Mouse (Mus musculus) forebrain, embryonic 12.5 days (tissue): ENCODE measurements around the gene Ogfod1. TPM values are rescaled to one million over a fixed set of nuclear protein-coding genes. Genes with fewer than 3 reads are reported as not detected.

ENCODE experiments used
- ATAC-seq: fragments of 200-750 bp; cut with Nextera tagmentation; 2 replicates; pipeline ENCODE4 v1.8.0; 2017; ENCODE audit warnings: moderate TSS enrichment; ENCODE audit not compliant: low FRiP score
- H3K27ac ChIP-seq: fragments of 300-500 bp; sonication (generic); 2 replicates; pipeline ENCODE4 v1.5.1; 2016; ENCODE audit warnings: mild to moderate bottlenecking
- H3K27me3 ChIP-seq: fragments of 300-500 bp; sonication (generic); 2 replicates; pipeline ENCODE4 v1.6.1; 2016; ENCODE audit warnings: mild to moderate bottlenecking
- H3K36me3 ChIP-seq: fragments of 300-500 bp; sonication (generic); replicated peaks from 2 replicates; pipeline ENCODE4 v1.6.1; 2016; ENCODE audit warnings: mild to moderate bottlenecking
- H3K4me1 ChIP-seq: fragments of 300-500 bp; sonication (generic); 2 replicates; pipeline ENCODE4 v1.6.1; 2016
- H3K4me2 ChIP-seq: fragments of 300-500 bp; sonication (generic); 2 replicates; pipeline ENCODE4 v1.6.1; 2016; ENCODE audit warnings: mild to moderate bottlenecking, moderate library complexity
- H3K4me3 ChIP-seq: fragments of 300-500 bp; sonication (generic); replicated peaks from 2 replicates; pipeline ENCODE4 v1.5.1; 2016; ENCODE audit warnings: mild to moderate bottlenecking
- H3K9ac ChIP-seq: fragments of 300-500 bp; sonication (generic); 2 replicates; pipeline ENCODE4 v1.6.1; 2016; ENCODE audit warnings: mild to moderate bottlenecking
- H3K9me3 ChIP-seq: fragments of 300-500 bp; sonication (generic); 2 replicates; pipeline ENCODE4 v1.6.1; 2016
- WGBS: fragments of 180-500 bp; shearing (Covaris S2); methylation state at CpG from one replicate; pipeline ENCODE4 v1.1.7; 2016; 5-methylcytosine and 5-hydroxymethylcytosine counted together
- polyA plus RNA-seq: library from polyadenylated mRNA; unstranded; fragments of >200 nt; fragmentation: Nextera tagmentation; extraction: Ambion mirVana; gene quantifications from 2 replicates; pipeline ENCODE4 v1.2.1, GENCODE M21; 2016

Gene Ogfod1
- 15.0 and 15.9 TPM in 2 replicates for polyA plus RNA-seq

DNA sequence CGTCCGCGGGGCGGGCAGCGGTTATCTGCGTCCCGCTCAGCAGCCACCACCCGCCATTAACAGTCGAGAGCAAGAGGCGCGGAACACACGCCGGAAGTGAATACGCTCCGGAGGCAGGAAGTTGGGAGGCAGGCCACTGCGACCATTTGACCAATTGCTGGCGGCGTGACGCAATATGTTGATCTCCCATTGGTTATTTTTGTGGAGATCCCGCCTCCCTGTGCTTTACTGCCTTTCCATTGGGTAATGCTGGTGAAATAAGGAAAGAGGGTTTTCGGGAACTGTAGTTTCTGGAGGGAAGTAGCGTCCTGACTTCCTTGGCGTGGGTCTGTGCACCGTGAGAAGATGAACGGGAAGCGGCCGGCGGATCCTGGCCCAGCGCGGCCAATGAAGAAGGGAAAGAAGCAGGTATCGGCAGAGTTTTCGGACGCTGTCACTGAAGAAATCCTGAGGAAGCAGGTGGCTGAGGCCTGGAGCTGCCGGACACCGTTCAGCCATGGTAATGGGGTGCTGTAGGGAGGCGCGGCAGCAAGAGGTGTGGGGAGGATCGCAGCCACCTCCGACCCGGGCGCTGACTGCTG lies at the start of gene Ogfod1, which contains the start of gene Nudt21:
Ogfod1 (plus strand) TSS at position 255 of the 581 bp plus-strand sequence.
Nudt21 (minus strand) TSS at position 88 of the 581 bp plus-strand sequence.
- Histone ChIP-seq H3K4me1 (peaks cover 36% of the 10 kb centered on the region), H3K9ac (peak within 1 kb of the TSS; percentile 77), H3K4me3 (peak within 1 kb of the TSS; percentile 73), H3K9me3 (no peaks in the 10 kb centered on the region), H3K27me3 (no peaks in the 10 kb centered on the region), H3K4me2 (peak within 1 kb of the TSS; percentile 84), H3K36me3 (no peaks in the 10 kb centered on the region), H3K27ac (peak within 1 kb of the TSS; percentile 71)
- ATAC-seq: peak; percentile 100
- WGBS: under 1% methylated on average over 41 of the region's 41 CpGs

DNA sequence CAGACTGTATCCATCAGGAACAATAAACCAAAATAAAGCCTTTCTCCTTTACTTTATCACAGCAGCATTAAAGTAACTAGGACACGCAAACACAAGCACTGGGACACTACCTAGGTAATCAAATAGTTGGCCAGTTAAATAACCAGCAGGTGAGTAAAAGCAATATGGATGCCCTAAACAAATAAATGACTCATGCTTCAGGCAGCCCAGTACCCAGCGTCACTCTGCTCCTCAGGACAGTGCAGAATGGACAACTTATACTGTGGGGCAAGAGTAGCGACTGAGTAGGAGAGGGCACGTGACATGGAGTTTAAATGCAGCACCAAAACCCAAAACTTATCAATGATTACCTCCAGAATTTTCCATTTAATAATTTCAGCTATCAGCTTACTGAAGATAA lies 47.3 kb upstream of the Ogfod1 start:
- Histone ChIP-seq H3K9me3 (0 out of 2 replicates have a peak, but pooled peaks cover 6% of the 10 kb centered on the region), H3K4me3 (no peak overlapping the region), H3K9ac (no peak overlapping the region), H3K27me3 (no peaks in the 10 kb centered on the region), H3K4me2 (no peak overlapping the region), H3K36me3 (peaks cover 57% of the 10 kb centered on the region), H3K4me1 (no peaks in the 10 kb centered on the region), H3K27ac (no peak overlapping the region)
- no peak for ATAC-seq
- WGBS: 94% methylated on average over 4 of the region's 4 CpGs

DNA sequence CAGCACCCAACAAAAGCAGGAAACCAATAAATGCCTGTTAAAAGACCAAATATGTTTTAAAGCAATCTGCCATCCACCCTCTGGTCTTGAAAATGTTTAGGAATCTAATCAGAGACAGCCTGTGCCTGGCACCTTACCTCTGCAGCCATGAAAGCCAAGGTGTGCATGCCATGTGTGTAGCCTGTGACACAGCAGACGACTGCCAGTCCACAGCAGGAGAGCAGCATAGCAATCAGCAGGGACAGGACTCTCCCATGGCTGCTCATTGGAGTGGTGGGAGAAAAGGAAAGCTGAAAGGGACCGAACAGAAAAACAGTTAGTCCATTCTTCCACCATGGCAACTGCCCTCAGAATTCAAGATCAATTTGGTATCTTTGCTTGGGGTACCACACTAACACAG lies 38.0 kb upstream of the Ogfod1 start:
- no peaks in the 10 kb centered on the region for H3K27me3 ChIP-seq
- no peak overlapping the region for H3K27ac ChIP-seq
- peaks cover 55% of the 10 kb centered on the region for H3K36me3 ChIP-seq
- no peaks in the 10 kb centered on the region for H3K9me3 ChIP-seq
- H3K4me1 ChIP-seq: no peaks in the 10 kb centered on the region
- no peak for ATAC-seq
- no peak overlapping the region for H3K4me2 ChIP-seq
- no peak overlapping the region for H3K4me3 ChIP-seq
- 78% methylated on average over 2 of the region's 2 CpGs for WGBS
- H3K9ac ChIP-seq: no peak overlapping the region

DNA sequence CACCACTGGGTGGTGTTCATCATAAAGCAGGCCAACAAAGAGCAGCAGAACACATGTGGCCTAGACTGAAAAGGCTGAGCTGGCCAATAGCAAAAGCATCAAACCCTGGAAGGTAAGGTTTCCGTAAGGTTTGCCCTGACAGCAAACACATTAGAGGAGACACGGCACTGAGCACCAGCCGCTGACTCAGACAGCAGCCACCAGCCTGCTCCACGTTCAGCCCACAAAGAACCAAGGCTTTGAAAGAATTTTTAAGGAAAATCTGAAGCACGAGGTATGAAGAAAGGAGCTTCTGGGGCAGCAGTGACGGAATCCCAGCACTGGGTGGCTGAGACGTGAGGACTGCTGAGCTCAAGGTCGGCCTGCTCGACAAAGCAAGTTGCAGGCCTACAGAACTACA lies 32.9 kb upstream of the Ogfod1 start:
- ATAC-seq: no peak
- 85% methylated on average over 9 of the region's 9 CpGs for WGBS
- H3K9ac ChIP-seq: no peak overlapping the region
- no peak overlapping the region for H3K4me3 ChIP-seq
- H3K27me3 ChIP-seq: no peaks in the 10 kb centered on the region
- H3K9me3 ChIP-seq: no peaks in the 10 kb centered on the region
- H3K4me1 ChIP-seq: peaks cover 5% of the 10 kb centered on the region
- H3K36me3 ChIP-seq: peaks cover 38% of the 10 kb centered on the region
- no peak overlapping the region for H3K4me2 ChIP-seq
- H3K27ac ChIP-seq: no peak overlapping the region

DNA sequence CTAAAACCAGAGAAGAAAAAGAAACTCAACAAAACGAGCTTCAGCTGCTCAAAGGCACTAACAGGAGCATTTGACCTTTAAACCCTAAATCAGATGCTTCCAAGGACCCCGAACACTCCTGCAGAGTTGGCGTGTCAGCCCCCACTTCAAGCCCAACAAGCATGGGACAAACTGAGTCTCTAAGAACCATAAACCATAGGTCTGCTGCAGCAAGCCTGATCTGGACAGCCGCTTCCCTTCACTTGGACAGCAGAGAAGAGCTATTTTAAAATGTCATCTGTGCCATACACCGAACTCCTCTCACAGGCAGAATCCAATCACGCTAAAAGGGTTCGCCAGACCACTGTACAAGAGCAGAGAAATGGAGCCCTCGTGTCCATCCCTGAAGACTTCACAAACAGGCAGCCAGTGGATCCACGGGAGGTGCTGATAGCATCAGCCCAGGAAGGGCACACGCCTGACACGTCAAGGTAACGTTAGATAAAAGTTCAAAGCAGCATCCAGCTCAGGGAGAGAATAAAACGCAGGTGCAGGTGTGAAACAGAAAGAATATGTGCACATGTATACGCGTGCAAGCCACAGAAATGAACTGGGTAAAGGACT lies 27.7 kb upstream of the Ogfod1 start:
- ATAC-seq: no peak
- 68% methylated on average over 15 of the region's 15 CpGs for WGBS
- Histone ChIP-seq H3K4me1 (peaks cover 29% of the 10 kb centered on the region), H3K9ac (no peak overlapping the region), H3K4me3 (no peak overlapping the region), H3K9me3 (no peaks in the 10 kb centered on the region), H3K36me3 (peaks cover 5% of the 10 kb centered on the region), H3K27ac (peak overlapping the region; percentile 31; the same call in 1 of the 2 replicates), H3K27me3 (no peaks in the 10 kb centered on the region), H3K4me2 (no peak overlapping the region)

DNA sequence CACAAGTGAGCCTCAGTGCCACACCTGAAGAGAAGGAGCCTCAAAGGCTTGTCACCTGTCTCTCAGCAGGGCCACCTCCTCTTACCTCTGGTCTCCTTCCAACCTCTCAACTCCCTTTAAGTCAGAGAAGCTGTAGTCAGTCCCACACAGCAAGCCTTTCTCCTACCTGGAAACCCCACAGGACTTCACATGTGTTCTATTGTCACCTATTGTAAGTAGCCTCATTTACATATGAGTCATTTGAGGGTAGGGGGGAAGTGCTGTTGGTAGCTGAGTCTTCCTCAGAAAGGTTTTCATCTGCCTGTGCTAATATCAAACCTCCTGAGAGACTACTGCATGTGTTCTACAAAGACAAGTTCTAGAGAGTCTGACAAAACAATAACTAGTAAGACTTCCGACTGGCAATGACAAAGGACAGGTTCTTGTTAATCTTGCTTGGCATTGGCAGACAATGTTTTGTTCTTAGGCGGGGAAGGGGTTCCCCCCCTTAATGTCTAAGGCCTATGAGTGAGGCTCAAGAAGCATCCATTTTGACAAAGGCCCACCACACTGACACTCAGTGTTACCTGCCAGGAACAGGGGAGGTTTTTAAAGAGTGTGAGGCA lies 26.8 kb upstream of the Ogfod1 start:
- Histone ChIP-seq H3K4me2 (no peak overlapping the region; the same call in 1 of the 2 replicates), H3K4me1 (peaks cover 29% of the 10 kb centered on the region), H3K4me3 (peak overlapping the region; percentile 10; the same call in 1 of the 2 replicates), H3K36me3 (peaks cover 5% of the 10 kb centered on the region; the same call in 1 of the 2 replicates), H3K9me3 (no peaks in the 10 kb centered on the region), H3K27ac (no peak overlapping the region), H3K9ac (0 out of 2 replicates have a peak overlapping the region, but pooled peaks have one; percentile 25), H3K27me3 (no peaks in the 10 kb centered on the region)
- no peak for ATAC-seq
- WGBS: 38% methylated on average over 2 of the region's 2 CpGs

DNA sequence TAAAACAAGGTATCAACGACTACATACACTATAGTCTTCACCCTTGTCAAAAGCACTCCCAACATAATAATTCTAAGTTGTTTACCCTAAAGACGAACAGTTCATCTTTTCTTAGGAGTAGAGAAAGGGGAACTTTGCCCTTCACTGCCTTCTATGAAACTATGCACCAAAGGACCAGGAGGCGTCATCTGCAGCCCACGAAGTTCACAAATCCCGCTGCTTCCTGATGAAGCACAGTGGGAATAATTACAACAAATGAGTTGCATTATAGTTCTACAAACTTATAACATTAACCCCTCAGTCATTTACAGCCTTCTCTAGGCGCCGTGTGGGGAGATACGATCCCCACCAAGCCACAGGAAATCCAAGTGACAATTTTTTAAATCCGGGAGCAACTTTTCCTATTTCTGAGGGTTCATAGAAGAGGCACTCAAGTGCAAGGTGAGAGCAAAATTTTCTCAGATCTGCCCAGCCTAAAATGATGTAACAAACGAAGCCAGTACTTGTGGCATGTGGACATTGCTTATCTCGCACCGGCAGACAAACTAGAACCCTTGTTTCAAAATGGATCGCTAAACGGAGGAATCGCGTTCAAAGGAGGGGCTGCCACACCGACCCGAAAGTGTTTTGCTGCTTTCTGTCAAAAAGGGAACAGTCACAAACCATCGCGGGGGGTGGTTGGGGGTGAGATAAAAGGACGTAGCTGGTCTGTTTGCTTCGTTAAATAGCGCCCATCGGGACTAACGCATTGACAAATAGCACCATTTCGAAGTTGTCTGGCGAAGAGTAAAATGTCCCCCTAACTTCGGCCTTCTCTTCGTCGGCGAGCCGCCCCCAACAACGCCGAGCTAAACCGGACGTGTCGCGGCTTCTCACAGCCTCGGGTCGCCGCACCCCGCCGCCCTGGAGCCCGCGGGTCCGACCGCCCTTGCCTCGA lies 25.7 kb upstream of the Ogfod1 start:
- no peak for ATAC-seq

DNA sequence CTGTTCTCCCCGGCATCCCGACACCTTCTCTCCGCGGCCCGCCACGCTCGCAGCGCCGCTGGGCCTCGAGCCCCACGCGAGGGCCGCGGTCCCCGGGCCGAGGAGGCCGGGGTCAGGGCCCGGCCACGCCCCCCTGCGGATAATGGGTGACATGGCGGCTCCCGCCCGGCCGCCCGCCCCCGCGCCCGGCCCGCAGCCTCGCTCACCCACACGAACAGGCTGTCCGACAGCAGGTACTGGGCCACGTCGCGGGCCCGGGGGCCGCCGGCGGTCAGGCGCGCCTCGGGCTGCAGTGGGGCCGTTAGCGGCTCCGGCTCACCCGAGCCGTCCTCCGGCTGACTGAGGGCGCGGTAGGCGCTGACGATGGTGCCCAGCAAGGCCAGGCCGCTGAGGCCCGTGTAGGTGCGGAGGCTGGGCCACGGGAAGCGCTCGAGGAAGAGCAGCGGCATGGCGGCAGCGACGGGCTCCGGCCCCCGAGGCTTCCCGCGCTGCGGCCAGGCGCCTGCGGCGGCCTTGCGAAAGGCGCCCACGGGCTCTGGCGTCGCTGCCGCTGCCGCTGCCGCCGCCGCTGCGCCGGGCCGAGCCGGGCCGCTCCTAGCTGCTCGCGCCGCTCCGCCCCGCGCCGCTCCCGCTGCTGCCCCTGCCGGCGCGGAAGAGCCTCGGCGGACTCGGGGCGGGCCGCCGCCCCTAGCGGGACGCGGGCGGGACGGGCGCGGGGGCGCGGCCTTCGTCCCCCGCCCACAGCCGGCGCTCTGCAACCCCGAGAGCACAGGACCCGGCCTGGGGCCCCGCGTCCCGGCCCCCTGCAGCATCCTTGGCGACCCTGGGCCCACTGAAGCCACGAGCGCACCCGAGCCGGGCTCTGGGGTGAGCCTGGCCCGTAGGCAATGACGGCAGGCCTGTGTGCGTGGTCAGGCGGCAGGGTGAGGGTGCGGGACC lies 24.7 kb upstream of the Ogfod1 start, which contains the start of gene Amfr:
Amfr (minus strand) TSS at position 830 of the 939 bp plus-strand sequence.
- ATAC-seq: peak; percentile 92
- under 1% methylated on average over 107 of the region's 130 CpGs for WGBS
- peaks cover 29% of the 10 kb centered on the region for H3K4me1 ChIP-seq

More for the DNA sequence above, 25.7 kb upstream of the Ogfod1 start:
- Histone ChIP-seq H3K9me3 (no peaks in the 10 kb centered on the region), H3K4me2 (peak overlapping the region; percentile 91), H3K4me1 (peaks cover 29% of the 10 kb centered on the region), H3K4me3 (peak overlapping the region; percentile 96), H3K27ac (peak overlapping the region; percentile 95), H3K27me3 (no peaks in the 10 kb centered on the region), H3K36me3 (peaks cover 5% of the 10 kb centered on the region; the same call in 1 of the 2 replicates), H3K9ac (peak overlapping the region; percentile 96)
- WGBS: 4% methylated on average over 48 of the region's 48 CpGs

DNA sequence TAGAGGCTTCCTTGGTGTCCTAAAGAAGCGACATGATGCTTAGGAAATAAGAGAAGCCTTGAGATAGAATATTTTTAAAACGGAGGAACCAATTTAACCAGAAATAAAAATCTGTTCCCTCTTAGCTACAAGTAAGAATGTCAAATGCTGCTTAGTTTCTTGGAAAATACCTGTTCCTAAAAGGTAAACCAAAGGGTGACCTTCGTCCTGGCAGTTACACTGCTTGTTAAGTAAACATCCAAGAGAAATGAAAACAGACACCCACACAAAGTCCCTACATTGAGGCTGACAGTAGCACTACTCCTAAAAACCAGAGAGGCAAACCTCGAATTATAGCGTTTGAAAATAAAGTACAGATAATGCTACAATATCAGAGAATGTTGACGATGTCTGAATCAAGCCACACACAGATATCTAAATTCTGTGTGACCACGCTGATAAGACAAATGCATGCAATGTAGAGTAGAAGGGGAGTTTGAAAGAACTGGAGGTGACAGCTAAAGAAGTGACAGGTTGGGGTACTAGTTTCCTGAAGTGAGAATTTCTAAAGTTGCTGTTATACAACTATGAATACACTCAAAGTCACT lies 23.9 kb upstream of the Ogfod1 start:
- H3K9me3 ChIP-seq: no peaks in the 10 kb centered on the region
- ATAC-seq: no peak
- no peaks in the 10 kb centered on the region for H3K27me3 ChIP-seq
- H3K4me3 ChIP-seq: peak overlapping the region; percentile 96
- H3K9ac ChIP-seq: peak overlapping the region; percentile 96
- WGBS: 39% methylated on average over 7 of the region's 7 CpGs
- H3K27ac ChIP-seq: peak overlapping the region; percentile 95; the same call in 1 of the 2 replicates
- peaks cover 5% of the 10 kb centered on the region; the same call in 1 of the 2 replicates for H3K36me3 ChIP-seq
- peak overlapping the region; percentile 91 for H3K4me2 ChIP-seq
- peaks cover 29% of the 10 kb centered on the region for H3K4me1 ChIP-seq

More for the DNA sequence above, 24.7 kb upstream of the Ogfod1 start, which contains the start of gene Amfr:
- no peaks in the 10 kb centered on the region for H3K9me3 ChIP-seq
- peak within 1 kb of the TSS; percentile 96 for H3K4me3 ChIP-seq
- peak within 1 kb of the TSS; percentile 91 for H3K4me2 ChIP-seq
- H3K27ac ChIP-seq: peak within 1 kb of the TSS; percentile 95
- peak within 1 kb of the TSS; percentile 96 for H3K9ac ChIP-seq
- H3K36me3 ChIP-seq: peaks cover 5% of the 10 kb centered on the region; the same call in 1 of the 2 replicates
- H3K27me3 ChIP-seq: no peaks in the 10 kb centered on the region

DNA sequence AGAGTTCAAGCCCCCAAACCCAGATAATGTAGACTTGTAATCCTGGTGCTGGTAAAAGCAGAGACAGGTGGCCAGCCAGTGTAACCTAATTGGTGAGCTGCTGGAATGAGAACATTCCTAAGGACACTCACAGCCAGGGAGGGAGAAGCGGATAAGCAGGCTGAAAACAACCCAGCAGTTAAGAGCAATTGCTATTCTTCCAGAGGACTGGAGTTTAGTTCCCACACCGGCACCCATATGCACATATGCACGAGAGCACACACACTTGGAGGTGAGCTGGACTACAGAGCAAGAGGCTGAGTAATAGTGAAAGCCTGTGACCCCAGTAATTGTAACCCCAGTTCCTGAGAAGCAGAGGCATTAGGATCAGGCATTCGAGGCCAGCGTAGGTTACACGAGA lies 13.1 kb upstream of the Ogfod1 start:
- Histone ChIP-seq H3K36me3 (peaks cover 82% of the 10 kb centered on the region), H3K4me2 (no peak overlapping the region), H3K9me3 (no peaks in the 10 kb centered on the region), H3K9ac (no peak overlapping the region), H3K4me1 (no peaks in the 10 kb centered on the region), H3K4me3 (no peak overlapping the region), H3K27me3 (no peaks in the 10 kb centered on the region), H3K27ac (no peak overlapping the region)
- whole genome bisulfite sequencing: 97% methylated on average over 6 of the region's 6 CpGs
- ATAC-seq: no peak
